Comparison of ENCODE assay signal across 8 mouse cellular contexts in genomic region chr13:84758568-84758900, GRCm38 (mm10).
DNase-seq lines count a peak whose midpoint lies in the region; ATAC-seq lines count a peak whose summit lies in the region.

No protein-coding gene starts in this region.

- H3K27me3 ChIP-seq in embryonic facial prominence, embryonic 14.5 days (replicated peaks; ENCODE audit: control insufficient read depth, insufficient read depth, low read length), result 0 out of 2 replicates have a peak, but pooled peaks cover 5% of the 10 kb centered on the region
- peaks cover 8% of the 10 kb centered on the region; the same call in 1 of the 2 replicates for H3K27me3 ChIP-seq in heart, embryonic 14.5 days (ENCODE audit: control insufficient read depth, insufficient read depth, low read length)
- H3K27me3 ChIP-seq in liver, embryonic 16.5 days (ENCODE audit: control insufficient read depth, insufficient read depth, low read depth, low read length), result no peaks in the 10 kb centered on the region

- WGBS in embryonic facial prominence, embryonic 14.5 days, result under 1% methylated on average over 6 of the region's 6 CpGs
- WGBS in heart, embryonic 14.5 days, result under 1% methylated on average over 6 of the region's 6 CpGs
- WGBS in liver, embryonic 16.5 days (ENCODE audit: insufficient replicate concordance), result 4% methylated on average over 6 of the region's 6 CpGs

- H3K27ac ChIP-seq in embryonic facial prominence, embryonic 14.5 days (replicated peaks; ENCODE audit: low read depth, low read length), result no peak overlapping the region
- no peak overlapping the region for H3K27ac ChIP-seq in heart, embryonic 14.5 days (replicated peaks in 1 of 2; ENCODE audit: control insufficient read depth in 1 of 2, insufficient read depth in 1 of 2, low read depth in 2 of 2, low read length in 2 of 2)
- no peak overlapping the region for H3K27ac ChIP-seq in liver, embryonic 16.5 days (ENCODE audit: low read length)

- H3K36me3 ChIP-seq in embryonic facial prominence, embryonic 14.5 days (ENCODE audit: control insufficient read depth, insufficient read depth, low read length), result no peaks in the 10 kb centered on the region
- no peaks in the 10 kb centered on the region for H3K36me3 ChIP-seq in heart, embryonic 14.5 days (ENCODE audit: control insufficient read depth, insufficient read depth, low read length)
- no peaks in the 10 kb centered on the region for H3K36me3 ChIP-seq in liver, embryonic 16.5 days (ENCODE audit: control insufficient read depth, insufficient read depth)

- ATAC-seq in embryonic facial prominence, embryonic 14.5 days (ENCODE audit: low read depth), result peak; percentile 94
- ATAC-seq in heart, embryonic 14.5 days (ENCODE audit: insufficient number of reproducible peaks, insufficient read depth, low FRiP score, low read depth), result 0 out of 2 replicates have a peak, but pooled peaks have one; percentile 47
- peak; percentile 43; the same call in 1 of the 2 replicates for ATAC-seq in liver, embryonic 16.5 days (ENCODE audit: low read depth)
- 0 out of 2 replicates have a peak, but pooled peaks have one; percentile 30 for ATAC-seq in neutrophil, adult 5-6 weeks (ENCODE audit: extremely low read depth, insufficient number of reproducible peaks, low FRiP score, poor library complexity, severe bottlenecking)

- peak; percentile 30 to 55 for DNase-seq in CD8-positive naive resting alpha-beta T cell, adult 2 months (ENCODE audit: low read depth in 2 of 2, low spot score in 2 of 2)
- DNase-seq in adrenal gland, postnatal 4 days (ENCODE audit: low spot score in 2 of 2), result peak; percentile 4 to 14
- peak; percentile 87 for DNase-seq in embryonic facial prominence, embryonic 14.5 days (ENCODE audit: low spot score)
- DNase-seq in kidney, postnatal 25 days, result peak; percentile 54
- peak; percentile 47 to 67 for DNase-seq in thymus, postnatal 10 days (ENCODE audit: low spot score in 2 of 2)

- H3K4me2 ChIP-seq in embryonic facial prominence, embryonic 14.5 days (ENCODE audit: low read depth, low read length), result 0 out of 2 replicates have a peak overlapping the region, but pooled peaks have one; percentile 32
- H3K4me2 ChIP-seq in heart, embryonic 14.5 days (ENCODE audit: low read length), result no peak overlapping the region
- H3K4me2 ChIP-seq in liver, embryonic 16.5 days (ENCODE audit: low read depth, low read length), result no peak overlapping the region

- no peak overlapping the region for H3K9ac ChIP-seq in embryonic facial prominence, embryonic 14.5 days (ENCODE audit: low read depth, low read length)
- no peak overlapping the region for H3K9ac ChIP-seq in heart, embryonic 14.5 days (ENCODE audit: low read length)
- H3K9ac ChIP-seq in liver, embryonic 16.5 days (ENCODE audit: low read depth, low read length), result no peak overlapping the region

- H3K4me1 ChIP-seq in embryonic facial prominence, embryonic 14.5 days (ENCODE audit: control insufficient read depth, insufficient read depth, low read length), result no peaks in the 10 kb centered on the region
- no peaks in the 10 kb centered on the region for H3K4me1 ChIP-seq in heart, embryonic 14.5 days (ENCODE audit: control insufficient read depth in 2 of 2, insufficient read depth in 2 of 2, low read length in 2 of 2)
- no peaks in the 10 kb centered on the region for H3K4me1 ChIP-seq in liver, embryonic 16.5 days (ENCODE audit: control insufficient read depth, low read depth, low read length)

- H3K9me3 ChIP-seq in embryonic facial prominence, embryonic 14.5 days (ENCODE audit: control insufficient read depth, low read length), result no peaks in the 10 kb centered on the region
- no peaks in the 10 kb centered on the region for H3K9me3 ChIP-seq in heart, embryonic 14.5 days (ENCODE audit: control insufficient read depth, low read length)
- H3K9me3 ChIP-seq in liver, embryonic 16.5 days (replicated peaks; ENCODE audit: control insufficient read depth, low read length), result no peaks in the 10 kb centered on the region

- no peak overlapping the region for H3K4me3 ChIP-seq in embryonic facial prominence, embryonic 14.5 days (ENCODE audit: low read depth, low read length)
- no peak overlapping the region for H3K4me3 ChIP-seq in heart, embryonic 14.5 days (ENCODE audit: control insufficient read depth in 1 of 2, insufficient read depth in 1 of 2, low read depth in 1 of 2, low read length in 2 of 2)
- H3K4me3 ChIP-seq in liver, embryonic 16.5 days (ENCODE audit: low read depth, low read length), result no peak overlapping the region

Comparison
In these comparisons a context has a peak if more than half of its experiments do, and no peak if none do; other contexts are left out.
1. DNase-seq: peak in every context shown above with its lines; median percentile 87 in embryonic facial prominence, embryonic 14.5 days; 57 in thymus, postnatal 10 days; 54 in kidney, postnatal 25 days; 42 in CD8-positive naive resting alpha-beta T cell, adult 2 months; 9 in adrenal gland, postnatal 4 days.
2. ATAC-seq: peak in every context shown above with its lines; median percentile 94 in embryonic facial prominence, embryonic 14.5 days; 47 in heart, embryonic 14.5 days; 43 in liver, embryonic 16.5 days; 30 in neutrophil, adult 5-6 weeks.